Mouse (Mus musculus) lung, adult 2 months (tissue): Measurements from ENCODE around the gene Ehd1. TPM values are rescaled to one million over a fixed set of nuclear protein-coding genes. Genes with fewer than 3 reads are reported as not detected.
"Not testable (repeated sequence)": the region's sequence is repeated elsewhere in the genome, so short reads cannot be mapped to it uniquely, and the experiment has no call there.

Experiments used
- DNase-seq: peaks from one replicate; pipeline ENCODE4 v3.0.0; 2022
- H3K4me1 ChIP-seq: fragments of 200-500 bp; 2 replicates; pipeline ENCODE4 v1.6.1; 2011; ENCODE audit warnings: low read length; ENCODE audit not compliant: control insufficient read depth, insufficient read depth
- H3K4me3 ChIP-seq: fragments of 200-500 bp; replicated peaks from 2 replicates; pipeline ENCODE3; 2011; ENCODE audit warnings: low read depth, mild to moderate bottlenecking, control low read depth, low read length; ENCODE audit errors: extremely low read depth
- CTCF ChIP-seq: fragments of 200-500 bp; IDR thresholded peaks from 2 replicates; pipeline ENCODE4 v1.5.1; 2011; ENCODE audit warnings: mild to moderate bottlenecking, low read length, control low read depth; ENCODE audit not compliant: insufficient read depth
- POLR2A ChIP-seq: fragments of 200-500 bp; IDR thresholded peaks from 2 replicates; pipeline ENCODE4 v1.6.1; 2011; ENCODE audit warnings: low read depth, mild to moderate bottlenecking, control low read depth, low read length, borderline replicate concordance; ENCODE audit errors: extremely low read depth
- WGBS: fragments of 180-500 bp; shearing (Covaris S2); methylation state at CpG from one replicate; pipeline ENCODE4 v1.1.7; 2018; 5-methylcytosine and 5-hydroxymethylcytosine counted together
- polyA plus RNA-seq: library from polyadenylated mRNA; depleted of rRNA; stranded (reverse); fragments of >200 nt; gene quantifications from 2 replicates; pipeline ENCODE4 v1.2.3, GENCODE M21; 2012

Gene Ehd1
- polyA plus RNA-seq, 1 experiment: 399 TPM

DNA sequence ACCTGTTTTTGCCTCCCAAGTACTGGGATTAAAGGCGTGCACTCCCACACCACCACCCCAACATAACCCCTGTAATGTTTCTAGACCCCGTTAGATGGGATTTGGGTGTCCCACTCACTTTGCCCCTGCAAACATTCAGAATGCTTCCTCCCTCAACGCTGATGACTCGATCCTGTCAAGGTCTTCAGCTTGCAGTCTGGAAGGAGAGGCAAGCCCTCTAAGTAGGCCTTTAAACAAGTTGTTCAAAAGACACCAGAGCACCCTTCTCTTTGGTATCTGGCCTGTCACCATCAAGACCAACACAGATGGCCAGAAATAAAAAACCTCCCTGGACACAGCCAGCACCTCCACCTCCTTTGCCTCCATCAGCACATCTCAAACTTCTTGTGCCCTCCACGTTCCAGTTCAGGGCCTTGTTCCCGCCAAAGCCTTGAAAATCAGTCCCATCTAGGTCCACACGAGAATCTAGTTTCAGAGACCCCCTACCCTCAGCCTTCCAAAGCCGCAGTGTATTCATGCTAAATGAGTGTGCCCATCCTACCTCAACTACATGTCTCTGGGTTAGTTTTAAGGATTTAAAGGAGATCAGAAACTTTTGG, 29.1 kb downstream of the Ehd1 start:
- TF ChIP-seq CTCF (no peak), POLR2A (no peak)
- H3K4me3 ChIP-seq: no peak overlapping the region
- peaks cover 25% of the 10 kb centered on the region for H3K4me1 ChIP-seq
- WGBS: 59% methylated on average over 8 of the region's 8 CpGs
- no peak for DNase-seq

- 0 out of 2 replicates have a peak, but pooled peaks have one; percentile 10 for TF ChIP-seq POLR2A
- no peak for TF ChIP-seq CTCF
- Histone ChIP-seq H3K4me1 (peaks cover 25% of the 10 kb centered on the region), H3K4me3 (peak within 1 kb of the TSS; percentile 93)
- peak; percentile 90 for DNase-seq
- 2% methylated on average over 36 of the region's 38 CpGs for WGBS
These were observed 29.6 kb downstream of the Ehd1 start, which contains the start of gene Cdc42bpg for GRCm38 (mm10) chr19:6306137-6306551. Gene Cdc42bpg, plus strand, starts transcription at chr19:6306456.

DNA sequence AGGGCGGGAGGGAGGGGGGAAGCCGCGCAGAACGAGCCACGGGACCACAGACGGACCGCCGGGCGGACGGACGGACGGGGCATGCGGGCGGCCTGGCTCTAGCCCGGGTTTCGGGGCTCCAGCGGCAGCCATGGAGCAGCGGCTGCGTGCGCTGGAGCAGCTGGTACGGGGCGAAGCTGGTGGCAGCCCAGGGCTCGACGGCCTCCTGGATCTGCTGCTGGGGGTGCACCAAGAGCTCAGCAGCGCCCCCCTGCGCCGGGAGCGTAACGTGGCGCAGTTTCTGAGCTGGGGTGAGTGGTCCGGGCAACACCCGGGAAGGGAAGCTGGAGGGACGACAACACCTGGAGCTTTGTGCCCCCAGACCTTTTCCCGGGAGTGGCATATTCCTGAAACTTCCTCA, 30.1 kb downstream of the Ehd1 start:
- TF ChIP-seq POLR2A (peak; percentile 25; the same call in 1 of the 2 replicates), CTCF (peak; percentile 57)
- peaks cover 22% of the 10 kb centered on the region for H3K4me1 ChIP-seq
- DNase-seq: peak; percentile 89
- WGBS: under 1% methylated on average over 33 of the region's 34 CpGs
- H3K4me3 ChIP-seq: peak overlapping the region; percentile 93

GRCm38 (mm10) chr19:6307733-6308531, 31.4 kb downstream of the Ehd1 start:
- peak; percentile 35; the same call in 1 of the 2 replicates for TF ChIP-seq POLR2A
- no peak for TF ChIP-seq CTCF
- peaks cover 13% of the 10 kb centered on the region for H3K4me1 ChIP-seq
- WGBS: 69% methylated on average over 9 of the region's 9 CpGs
- DNase-seq: peak; percentile 71
- peak overlapping the region; percentile 2 for H3K4me3 ChIP-seq

DNA sequence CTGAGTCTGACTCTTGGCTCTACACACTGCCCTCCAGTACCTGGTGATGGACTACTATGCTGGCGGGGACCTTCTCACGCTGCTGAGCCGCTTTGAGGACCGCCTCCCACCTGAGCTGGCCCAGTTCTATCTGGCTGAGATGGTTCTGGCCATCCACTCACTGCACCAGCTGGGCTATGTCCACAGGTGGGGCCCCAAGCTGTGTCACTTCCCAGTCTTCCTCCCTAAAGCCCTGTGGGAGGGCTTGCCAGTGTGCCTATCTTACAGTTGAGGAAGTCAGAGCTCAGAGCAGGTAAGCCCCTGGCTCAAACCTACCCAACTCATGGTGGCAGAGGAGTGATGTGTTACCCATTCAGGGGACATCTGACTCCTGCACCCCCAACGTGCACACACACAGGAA, 33.7 kb downstream of the Ehd1 start:
- peaks cover 4% of the 10 kb centered on the region; the same call in 1 of the 2 replicates for H3K4me1 ChIP-seq
- DNase-seq: no peak
- no peak overlapping the region for H3K4me3 ChIP-seq
- TF ChIP-seq POLR2A (no peak), CTCF (no peak)
- 85% methylated on average over 5 of the region's 5 CpGs for WGBS

DNA sequence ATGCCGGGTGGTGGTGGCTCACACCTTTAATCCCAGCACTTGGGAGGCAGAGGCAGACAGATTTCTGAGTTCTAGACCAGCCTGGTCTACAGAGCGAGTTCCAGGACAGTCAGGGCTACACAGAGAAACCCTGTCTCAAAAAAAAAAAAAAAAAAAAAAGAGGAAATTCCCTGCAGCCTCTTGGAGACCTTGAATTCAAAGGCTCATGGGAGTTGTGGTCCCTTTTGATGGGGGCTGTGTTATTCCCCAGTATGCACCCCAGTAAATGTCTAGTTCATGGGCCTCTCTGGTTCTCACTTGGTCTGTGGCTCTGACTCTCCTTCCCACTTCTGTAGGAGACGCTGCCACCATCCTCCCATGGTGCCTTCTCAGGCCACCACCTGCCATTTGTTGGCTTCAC, 35.3 kb downstream of the Ehd1 start:
- not testable (repeated sequence) for H3K4me3 ChIP-seq, H3K4me1 ChIP-seq, DNase-seq
- 82% methylated on average over 3 of the region's 3 CpGs for WGBS

DNA sequence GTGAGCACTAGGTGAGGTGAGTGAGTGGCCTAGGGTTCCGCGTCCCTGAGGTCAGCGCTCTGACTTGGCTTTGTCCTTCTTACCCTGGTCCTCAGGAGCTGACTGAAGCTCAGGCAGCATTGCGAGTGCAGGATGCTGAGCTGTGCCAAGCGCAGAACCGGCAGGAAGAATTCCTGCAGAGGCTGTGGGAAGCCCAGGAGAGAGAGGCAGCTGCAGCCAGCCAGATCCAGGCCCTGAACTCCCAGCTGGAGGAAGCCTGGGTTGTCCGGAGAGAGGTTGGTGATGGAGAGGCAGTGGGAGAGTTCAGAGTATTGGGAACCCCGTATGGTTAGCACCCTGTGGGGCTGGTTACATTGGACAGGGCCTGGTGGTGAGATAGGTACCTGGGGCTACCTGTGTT, 37.3 kb downstream of the Ehd1 start:
- TF ChIP-seq CTCF: no peak
- no peaks in the 10 kb centered on the region for H3K4me1 ChIP-seq
- H3K4me3 ChIP-seq: no peak overlapping the region
- WGBS: 84% methylated on average over 8 of the region's 8 CpGs
- no peak for DNase-seq

GRCm38 (mm10) chr19:6314513-6314912, 38.0 kb downstream of the Ehd1 start:
- Histone ChIP-seq H3K4me3 (no peak overlapping the region), H3K4me1 (no peaks in the 10 kb centered on the region)
- DNase-seq: no peak
- 58% methylated on average over 8 of the region's 8 CpGs for WGBS
- TF ChIP-seq POLR2A: no peak
- TF ChIP-seq CTCF: no peak

- Histone ChIP-seq H3K4me1 (no peaks in the 10 kb centered on the region), H3K4me3 (no peak overlapping the region)
- no peak for DNase-seq
- WGBS: 75% methylated on average over 14 of the region's 14 CpGs
- no peak for TF ChIP-seq POLR2A
- TF ChIP-seq CTCF: no peak
These were observed 39.0 kb downstream of the Ehd1 start for GRCm38 (mm10) chr19:6315573-6315972.

DNA sequence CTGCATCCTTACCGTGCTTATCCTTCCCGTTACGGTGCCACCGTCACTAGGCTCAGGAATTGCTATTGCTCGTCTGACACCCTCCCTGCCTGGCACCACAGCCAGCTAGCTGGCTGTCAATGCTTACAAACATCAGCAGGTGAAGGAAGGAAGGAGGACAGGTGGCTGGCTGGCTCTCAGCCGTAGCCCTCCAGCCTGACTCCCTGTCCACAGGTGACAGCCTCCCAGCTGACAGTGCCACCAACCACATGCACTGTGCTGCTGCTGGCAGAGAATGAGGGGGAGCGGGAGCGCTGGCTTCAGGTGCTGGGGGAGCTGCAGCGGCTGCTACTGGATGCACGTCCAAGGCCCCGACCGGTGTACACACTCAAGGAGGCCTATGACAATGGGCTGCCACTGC, 41.6 kb downstream of the Ehd1 start:
- TF ChIP-seq CTCF (no peak), POLR2A (no peak)
- WGBS: 94% methylated on average over 12 of the region's 12 CpGs
- H3K4me1 ChIP-seq: no peaks in the 10 kb centered on the region
- no peak for DNase-seq
- no peak overlapping the region for H3K4me3 ChIP-seq
